ENCODE assay signal across 29 mouse cellular contexts in the genomic region with DNA sequence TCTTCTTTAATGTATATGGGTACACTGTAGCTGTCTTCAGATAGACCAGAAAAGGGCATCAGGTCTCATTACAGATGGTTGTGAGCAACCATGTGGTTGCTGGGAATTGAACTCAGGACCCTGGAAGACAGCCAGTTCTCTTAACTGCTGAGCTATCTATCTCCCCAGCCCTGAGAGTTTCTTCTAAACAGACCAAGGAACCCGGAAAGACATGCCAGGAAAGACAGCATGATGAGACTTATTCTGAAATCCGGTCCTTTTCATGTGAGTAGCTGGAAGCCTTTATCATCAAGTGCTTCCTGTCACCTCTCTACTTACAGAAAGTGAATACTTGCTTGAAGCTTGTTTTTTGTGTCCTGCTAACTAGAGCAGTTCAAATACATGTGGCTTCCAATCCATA.
"Had no signal": no experiment of that assay in that cellular context is flagged by ENCODE, and none has a peak within 500 bp of the region (broad histone marks: within the 10 kb centered on the region; RNA-seq: fewer than 3 reads in every experiment).

No protein-coding gene starts in this region.

- H3K4me2 ChIP-seq: limb, embryonic 12.5 days; limb, embryonic 13.5 days; limb, embryonic 15.5 days; liver, embryonic 11.5 days; liver, embryonic 13.5 days; liver, embryonic 15.5 days; lung, embryonic 14.5 days; lung, embryonic 15.5 days; midbrain, embryonic 12.5 days; midbrain, embryonic 13.5 days; neural tube, embryonic 12.5 days had no signal

- ATAC-seq: lung, postnatal 0 days; midbrain, embryonic 13.5 days; midbrain, embryonic 16.5 days had no signal

- DNase-seq: left cerebral cortex, postnatal 4 days; liver; liver, embryonic 13.5 days; lung, adult 18-20 months; lung, adult 2 months; lung, embryonic 14.5 days; lung, postnatal 10 days; lung, postnatal 14 days; lung, postnatal 36 days; lung, postnatal 4 days; midbrain, embryonic 14.5 days had no signal

- H3K27me3 ChIP-seq: limb, embryonic 12.5 days; limb, embryonic 13.5 days; limb, embryonic 15.5 days; liver, embryonic 13.5 days; liver, embryonic 15.5 days; lung, embryonic 15.5 days; megakaryocyte, embryonic 14.5 days; midbrain, embryonic 12.5 days; midbrain, embryonic 13.5 days; neural tube, embryonic 12.5 days had no signal

- H3K27ac ChIP-seq: left cerebral cortex, adult 2 months; limb, embryonic 10.5 days; limb, embryonic 12.5 days; limb, embryonic 13.5 days; limb, embryonic 15.5 days; liver, embryonic 13.5 days; liver, embryonic 14.5 days; liver, embryonic 15.5 days; lung, embryonic 15.5 days; macrophage; midbrain, embryonic 10.5 days; midbrain, embryonic 12.5 days; midbrain, embryonic 13.5 days; neural tube, embryonic 12.5 days had no signal

- H3K9ac ChIP-seq: limb, embryonic 12.5 days; limb, embryonic 13.5 days; limb, embryonic 15.5 days; liver, embryonic 13.5 days; liver, embryonic 14.5 days; liver, embryonic 15.5 days; lung, embryonic 14.5 days; lung, embryonic 15.5 days; midbrain, embryonic 12.5 days; midbrain, embryonic 13.5 days; neural tube, embryonic 12.5 days had no signal

- H3K9me3 ChIP-seq: limb, embryonic 10.5 days; limb, embryonic 12.5 days; limb, embryonic 13.5 days; limb, embryonic 15.5 days; liver, embryonic 13.5 days; liver, embryonic 15.5 days; lung, embryonic 15.5 days; megakaryocyte, embryonic 14.5 days; midbrain, embryonic 10.5 days; midbrain, embryonic 12.5 days; midbrain, embryonic 13.5 days; neural tube, embryonic 12.5 days had no signal

- H3K4me3 ChIP-seq: left cerebral cortex, adult 2 months; limb, embryonic 10.5 days; limb, embryonic 12.5 days; limb, embryonic 13.5 days; limb, embryonic 15.5 days; liver, embryonic 13.5 days; liver, embryonic 15.5 days; lung, embryonic 15.5 days; megakaryocyte, embryonic 14.5 days; midbrain, embryonic 10.5 days; midbrain, embryonic 12.5 days; midbrain, embryonic 13.5 days; myocyte; neural tube, embryonic 12.5 days had no signal
